Mouse (Mus musculus): Measurements from ENCODE around the gene C1qtnf9. TPM values are rescaled to one million over a fixed set of nuclear protein-coding genes. Genes with fewer than 3 reads are reported as not detected.

C1qtnf9 gene
- polyA plus RNA-seq (2017; shearing (Covaris generic)), result under 1 TPM; 0.08 to 0.29 TPM

GRCm38 (mm10) chr14:60767884-60768283 lies at the start of gene C1qtnf9:
Gene C1qtnf9, plus strand, starts transcription at chr14:60768134.

GRCm38 (mm10) chr14:60784427-60785315 lies 16.7 kb downstream of the C1qtnf9 start, which contains the start of gene Mipep:
Gene Mipep, plus strand, starts transcription at chr14:60784573.

Other genes starting within 250 kb of the C1qtnf9 start
- 100 to 1,000 TPM in 1 of 2 experiments, 10 to 100 TPM in 1; 60.2 to 136 TPM for gene Spata13, start 134.1 kb upstream of the C1qtnf9 start, polyA plus RNA-seq (2017; shearing (Covaris generic))
- gene Mipep, start 16.4 kb downstream of the C1qtnf9 start, polyA plus RNA-seq (2017; shearing (Covaris generic)), result 1 to 10 TPM; 8.0 to 8.6 TPM